Mouse (Mus musculus) lung, adult 18-20 months (tissue): ENCODE measurements around the gene Saa4.
"Not testable (repeated sequence)": the region's sequence is repeated elsewhere in the genome, so short reads cannot be mapped to it uniquely, and the experiment has no call there.

Experiments
- DNase-seq, 2 experiments: peaks; one replicate each; pipeline ENCODE4 v3.0.0; 2022; ENCODE audit warnings: mixed read lengths in 2 of 2

The Saa4 gene

GRCm38 (mm10) chr7:46732458-46732857 lies at the start of gene Saa4:
Saa4 (minus strand) TSS chr7:46732603.
- DNase-seq = no peak

- DNase-seq = peak; percentile 33 to 49
Observed at GRCm38 (mm10) chr7:46770706-46771105, 38.3 kb upstream of the Saa4 start.

- no peak for DNase-seq
Observed at GRCm38 (mm10) chr7:46768451-46768850, 36.0 kb upstream of the Saa4 start.

- DNase-seq = no peak
Observed at GRCm38 (mm10) chr7:46767371-46767770, 35.0 kb upstream of the Saa4 start.

GRCm38 (mm10) chr7:46764672-46765071 lies 32.3 kb upstream of the Saa4 start:
- no peak for DNase-seq

- DNase-seq = no peak
Observed at GRCm38 (mm10) chr7:46762601-46763000, 30.2 kb upstream of the Saa4 start.

- DNase-seq = no peak
Observed at GRCm38 (mm10) chr7:46761049-46761795, 28.8 kb upstream of the Saa4 start.

- no peak for DNase-seq
Observed at GRCm38 (mm10) chr7:46751490-46751889, 19.1 kb upstream of the Saa4 start, which contains the start of gene Saa2. Saa2 (plus strand) TSS chr7:46751790.

GRCm38 (mm10) chr7:46748459-46748858 lies 16.1 kb upstream of the Saa4 start:
- no peak for DNase-seq

GRCm38 (mm10) chr7:46746381-46746780 lies 14.0 kb upstream of the Saa4 start:
- DNase-seq = no peak

- DNase-seq = peak; percentile 38 to 51
Observed at GRCm38 (mm10) chr7:46745816-46746215, 13.4 kb upstream of the Saa4 start.

- not testable (repeated sequence) for DNase-seq
Observed at GRCm38 (mm10) chr7:46742880-46743279, 10.5 kb upstream of the Saa4 start, which contains the start of gene Saa1. Saa1 (minus strand) TSS chr7:46742980.

GRCm38 (mm10) chr7:46740041-46740440 lies 7.6 kb upstream of the Saa4 start:
- not testable (repeated sequence) for DNase-seq

GRCm38 (mm10) chr7:46738561-46739460 lies 6.4 kb upstream of the Saa4 start:
- peak in 1 of 2 experiments; percentile 54 for DNase-seq

GRCm38 (mm10) chr7:46734983-46735382 lies 2.6 kb upstream of the Saa4 start:
- DNase-seq = peak in 1 of 2 experiments; percentile 24

GRCm38 (mm10) chr7:46727584-46727983 lies 4.8 kb downstream of the Saa4 start:
- no peak for DNase-seq

GRCm38 (mm10) chr7:46724396-46724795 lies 8.0 kb downstream of the Saa4 start:
- no peak for DNase-seq

- no peak for DNase-seq
Observed at GRCm38 (mm10) chr7:46723849-46724248, 8.6 kb downstream of the Saa4 start.

- DNase-seq = no peak
Observed at GRCm38 (mm10) chr7:46723354-46723753, 9.0 kb downstream of the Saa4 start.

- peak; percentile 7 to 24 for DNase-seq
Observed at GRCm38 (mm10) chr7:46720460-46720859, 11.9 kb downstream of the Saa4 start.

GRCm38 (mm10) chr7:46719526-46719925 lies 12.9 kb downstream of the Saa4 start:
- peak; percentile 85 to 91 for DNase-seq

GRCm38 (mm10) chr7:46718591-46719270 lies 13.7 kb downstream of the Saa4 start:
- no peak for DNase-seq

- DNase-seq = peak; percentile 66 to 71
Observed at GRCm38 (mm10) chr7:46716897-46717296, 15.5 kb downstream of the Saa4 start.
